Mouse (Mus musculus): ENCODE results near the gene Zswim8.

The Zswim8 gene

DNA sequence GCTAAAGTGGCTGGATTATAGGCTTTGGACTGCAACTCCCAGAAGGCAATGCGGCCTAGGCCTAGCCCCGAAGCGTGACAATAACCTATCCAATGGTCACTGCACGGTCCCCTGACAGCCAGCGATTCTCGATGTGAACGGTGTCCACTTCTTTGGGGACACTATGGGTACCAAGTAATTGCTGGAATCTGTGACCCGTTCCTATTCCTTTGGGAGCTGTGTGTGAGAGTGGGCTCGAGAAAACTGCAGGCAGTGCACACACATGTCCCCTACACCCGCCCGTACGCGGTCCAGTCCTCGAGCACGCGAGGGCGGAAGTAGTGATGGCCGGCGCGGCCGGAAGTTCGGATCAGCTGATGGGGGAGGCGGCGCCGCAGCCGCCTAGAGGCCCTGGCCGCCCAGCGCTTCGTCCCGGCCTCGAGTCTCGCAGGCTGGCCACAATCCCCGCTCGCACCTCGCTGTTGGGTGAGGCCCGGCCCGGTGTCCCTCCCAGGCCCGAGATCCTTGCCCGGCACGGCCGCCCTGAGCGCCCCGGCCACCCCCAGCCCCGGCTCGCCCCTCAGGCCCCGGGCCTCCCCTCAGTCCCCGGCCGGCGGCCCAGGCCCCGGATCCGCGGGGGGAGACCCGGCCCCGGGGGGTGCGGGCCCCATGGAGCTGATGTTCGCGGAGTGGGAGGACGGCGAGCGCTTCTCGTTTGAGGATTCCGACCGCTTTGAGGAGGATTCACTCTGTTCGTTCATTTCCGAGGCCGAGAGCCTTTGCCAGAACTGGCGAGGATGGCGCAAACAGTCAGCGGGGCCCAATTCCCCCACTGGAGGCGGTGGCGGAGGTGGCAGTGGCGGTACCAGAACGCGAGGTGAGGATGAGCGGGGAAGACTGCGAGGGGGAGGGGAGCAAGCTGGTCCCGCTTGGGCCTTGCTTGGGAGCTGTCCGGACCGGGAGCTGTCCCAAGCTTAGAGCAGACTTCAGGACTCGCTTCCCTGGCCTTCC is at the start of gene Zswim8:
Gene Zswim8 (plus strand): TSS at position 352 of the 990 bp plus-strand sequence.
- peak; percentile 88 for DNase-seq (ENCODE audit: low read depth, low spot score)

DNA sequence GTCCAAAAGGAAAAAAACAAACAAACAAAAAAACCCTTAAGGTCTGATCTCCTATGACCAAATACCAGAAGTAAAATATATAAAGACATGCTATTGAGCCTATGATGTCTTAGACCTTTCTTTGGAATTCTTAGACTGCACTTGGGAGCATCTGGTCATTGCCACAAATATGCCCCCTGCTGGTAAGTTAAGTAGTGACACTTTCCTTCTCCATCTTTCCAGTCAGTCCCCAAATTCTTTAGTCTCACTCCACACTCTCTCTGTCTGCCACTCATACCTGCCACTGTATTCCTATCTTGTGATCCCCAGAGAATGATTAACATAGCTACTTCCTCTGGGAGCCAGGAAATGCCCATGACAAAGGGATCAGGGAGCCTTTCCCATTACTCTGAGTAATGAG is 49.0 kb upstream of the Zswim8 start:
- DNase-seq (ENCODE audit: low read depth, low spot score) = peak; percentile 56

DNA sequence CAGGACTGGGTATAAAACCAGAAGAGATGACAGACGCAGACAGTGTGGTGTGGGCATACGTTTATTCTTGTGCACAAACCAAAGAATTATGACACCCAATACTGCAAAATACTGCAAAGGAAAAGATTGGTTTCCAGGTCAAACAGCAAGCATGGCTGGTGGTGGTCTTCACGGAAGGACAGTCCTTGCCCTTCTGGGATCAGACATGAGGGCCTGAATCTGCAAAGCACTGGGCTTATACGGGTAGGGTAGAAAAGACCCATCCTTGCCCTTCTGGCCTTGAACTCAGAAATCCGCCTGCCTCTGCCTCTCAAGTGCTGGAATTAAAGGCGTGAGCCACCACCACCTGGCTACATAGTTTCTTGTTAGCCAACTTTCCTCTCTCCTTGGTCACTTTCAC is 48.5 kb upstream of the Zswim8 start:
- DNase-seq (ENCODE audit: low read depth, low spot score) = no peak

DNA sequence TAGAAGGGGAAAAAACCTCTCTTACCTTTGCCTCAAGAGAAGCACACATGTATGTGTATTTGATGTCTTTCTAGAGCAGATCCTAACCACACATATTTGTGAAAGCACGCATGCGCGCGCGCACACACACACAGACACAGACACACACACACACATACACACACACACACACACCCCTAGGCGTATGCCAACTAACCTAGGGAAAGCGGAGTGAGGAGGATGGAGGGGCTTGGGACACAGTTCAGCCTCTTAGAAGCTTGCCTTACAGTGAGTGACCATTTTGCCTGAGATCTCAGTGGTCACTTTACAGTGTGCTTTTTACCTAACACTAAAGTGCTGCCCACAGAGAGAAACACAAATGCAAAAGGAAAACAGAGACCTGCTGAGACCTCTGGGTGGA is 47.7 kb upstream of the Zswim8 start:
- no peak for DNase-seq (ENCODE audit: low read depth, low spot score)

DNA sequence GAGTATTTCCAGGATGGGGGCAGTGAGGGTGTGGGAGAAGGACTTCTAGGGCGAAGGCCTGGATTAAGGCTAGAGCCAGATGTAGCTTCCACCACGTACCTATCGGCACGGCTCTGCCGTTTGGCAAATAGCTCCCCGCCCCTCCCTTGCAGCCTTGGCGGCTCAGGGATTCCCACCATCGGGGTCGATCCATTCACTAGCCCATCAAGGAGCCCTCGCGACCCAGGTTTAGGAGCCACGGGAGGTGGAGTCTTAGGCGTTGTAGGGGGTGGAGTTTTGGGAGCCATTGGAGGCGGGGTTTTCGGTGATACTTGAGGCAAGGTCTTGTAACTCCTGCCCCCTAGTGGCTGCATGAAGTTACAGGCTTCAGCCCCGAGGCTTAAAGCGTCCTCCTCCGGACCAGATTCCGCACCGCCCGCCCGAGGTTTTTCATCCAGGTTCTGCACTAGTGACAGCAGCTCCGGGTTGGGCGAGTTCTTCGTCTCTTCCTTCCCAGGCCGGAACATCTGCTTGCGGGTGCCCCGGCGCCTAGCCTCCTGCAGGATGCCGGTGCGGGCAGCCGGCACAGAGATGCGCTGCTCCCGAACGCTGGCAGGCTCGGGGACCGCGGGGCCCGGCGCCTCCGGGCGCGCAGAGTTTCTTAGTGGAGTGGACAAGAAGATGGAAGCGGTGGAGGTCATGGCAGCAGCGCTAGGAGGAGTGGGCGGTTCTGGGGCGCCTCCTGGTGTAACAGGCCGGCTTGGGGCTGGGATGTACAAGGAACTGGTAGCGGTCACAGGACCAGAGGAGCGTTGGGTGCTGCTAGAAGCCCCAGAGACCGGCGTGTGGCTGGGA is 46.3 kb upstream of the Zswim8 start:
- peak; percentile 98 for DNase-seq (ENCODE audit: low read depth, low spot score)

DNA sequence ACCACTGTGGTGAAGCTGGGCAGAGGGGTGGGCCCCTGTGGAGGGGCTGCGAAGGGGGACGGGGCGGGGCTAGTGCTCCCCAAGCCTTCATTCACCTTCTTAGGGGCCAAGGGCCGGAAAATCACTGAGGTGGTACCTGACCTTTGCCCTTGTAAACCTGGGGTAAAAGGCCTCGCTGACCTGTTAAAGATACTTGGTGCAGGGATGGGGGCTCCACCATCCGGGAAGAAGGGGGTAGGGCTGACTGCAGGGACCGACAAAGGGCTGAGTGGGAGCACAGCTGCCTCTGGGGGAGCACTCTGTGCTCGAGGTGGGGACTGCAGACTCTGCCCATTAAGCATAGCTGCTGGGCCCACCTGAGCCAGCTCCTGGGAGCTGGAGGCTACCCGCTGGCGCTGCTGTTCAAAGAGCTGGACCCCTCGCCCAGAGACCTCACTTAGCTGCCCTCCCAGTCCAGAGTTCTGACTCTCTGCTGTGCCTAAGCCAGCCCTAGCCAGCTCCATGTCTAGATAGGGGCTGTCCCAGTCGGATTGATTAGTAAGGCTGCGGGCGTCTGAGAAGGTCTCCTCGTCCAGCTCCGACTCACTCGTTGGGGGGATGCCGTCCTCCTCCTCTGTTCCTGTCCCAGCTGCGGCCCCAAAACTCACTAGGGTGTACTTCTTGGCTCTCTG is 45.6 kb upstream of the Zswim8 start:
- peak; percentile 19 for DNase-seq (ENCODE audit: low read depth, low spot score)

DNA sequence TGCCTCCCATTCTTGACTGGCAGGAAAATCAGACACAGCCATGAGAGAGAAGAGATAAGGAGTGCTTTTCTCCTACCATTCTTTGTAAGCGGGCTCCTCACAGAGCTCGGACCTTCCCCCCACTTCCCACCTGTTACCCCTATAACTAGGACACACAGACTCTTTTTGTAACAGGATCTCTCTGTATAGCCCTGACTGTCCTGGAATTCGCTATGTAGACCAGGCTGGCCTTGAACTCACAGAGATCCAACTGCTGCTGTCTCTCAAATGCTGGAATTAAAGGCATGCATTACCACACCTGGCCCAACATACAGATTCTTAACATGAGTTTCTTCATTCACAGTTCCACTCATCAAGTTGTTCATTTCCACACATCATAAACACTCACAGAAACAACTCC is 44.6 kb upstream of the Zswim8 start:
- DNase-seq (ENCODE audit: low read depth, low spot score) = no peak

DNA sequence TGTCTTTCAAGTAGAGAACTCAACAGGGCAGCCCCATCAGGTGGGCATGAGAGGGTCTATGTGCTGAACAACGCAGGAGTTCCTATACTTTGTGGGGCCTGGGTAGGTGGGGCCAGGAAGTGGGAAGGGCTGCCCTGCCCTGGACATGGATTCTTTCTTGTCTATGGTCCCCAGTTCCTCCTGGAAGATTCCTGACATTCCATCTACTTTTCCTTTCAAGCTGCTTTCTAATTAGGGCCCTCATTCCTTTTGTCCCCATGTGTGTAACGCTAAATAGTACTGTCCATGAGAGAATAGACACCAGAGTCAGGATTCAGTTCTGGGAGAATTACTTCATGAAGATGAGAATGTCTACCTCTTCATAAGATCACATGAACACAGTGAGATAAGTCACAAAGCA is 43.8 kb upstream of the Zswim8 start:
- no peak for DNase-seq (ENCODE audit: low read depth, low spot score)

DNA sequence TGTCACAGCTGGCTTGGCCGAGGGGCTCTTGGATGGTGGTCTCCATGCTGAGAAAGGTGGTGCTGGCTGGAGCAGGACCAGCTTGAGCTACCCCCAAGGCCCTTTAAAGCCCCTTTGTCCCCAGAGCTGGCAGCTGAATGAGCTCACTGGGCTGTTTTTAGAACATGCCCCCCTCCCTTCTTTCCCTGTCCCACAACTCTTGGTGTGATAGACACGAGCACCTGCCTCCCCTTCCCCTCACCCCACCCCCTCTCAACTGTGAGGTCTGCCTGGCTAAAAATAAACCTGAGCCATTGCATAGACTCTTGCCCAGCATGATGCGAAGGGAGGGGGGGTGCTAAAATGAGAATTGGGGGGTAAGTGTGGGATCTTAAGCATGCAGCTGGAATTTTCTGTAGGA is 42.9 kb upstream of the Zswim8 start:
- DNase-seq (ENCODE audit: low read depth, low spot score) = peak; percentile 16

DNA sequence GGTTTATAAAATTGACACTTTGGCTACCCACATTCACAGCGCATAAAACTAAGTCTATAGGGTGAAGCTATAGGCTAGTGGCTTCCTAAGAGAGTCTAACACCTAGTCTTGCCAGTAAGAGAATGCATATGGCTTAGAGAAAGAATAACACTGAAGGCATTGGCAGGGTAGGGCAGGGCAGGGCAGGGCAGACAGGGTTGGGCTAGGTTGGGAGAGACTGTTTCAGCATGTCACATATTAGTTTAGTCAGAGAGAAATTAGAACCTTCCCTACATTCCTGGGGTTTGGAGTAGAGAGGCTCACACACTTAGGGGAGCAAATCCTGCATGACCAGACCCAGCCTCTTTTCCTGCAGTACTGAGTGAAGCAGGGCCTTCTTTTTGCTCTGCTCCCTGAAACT is 39.9 kb upstream of the Zswim8 start:
- DNase-seq (ENCODE audit: low read depth, low spot score) = no peak

DNA sequence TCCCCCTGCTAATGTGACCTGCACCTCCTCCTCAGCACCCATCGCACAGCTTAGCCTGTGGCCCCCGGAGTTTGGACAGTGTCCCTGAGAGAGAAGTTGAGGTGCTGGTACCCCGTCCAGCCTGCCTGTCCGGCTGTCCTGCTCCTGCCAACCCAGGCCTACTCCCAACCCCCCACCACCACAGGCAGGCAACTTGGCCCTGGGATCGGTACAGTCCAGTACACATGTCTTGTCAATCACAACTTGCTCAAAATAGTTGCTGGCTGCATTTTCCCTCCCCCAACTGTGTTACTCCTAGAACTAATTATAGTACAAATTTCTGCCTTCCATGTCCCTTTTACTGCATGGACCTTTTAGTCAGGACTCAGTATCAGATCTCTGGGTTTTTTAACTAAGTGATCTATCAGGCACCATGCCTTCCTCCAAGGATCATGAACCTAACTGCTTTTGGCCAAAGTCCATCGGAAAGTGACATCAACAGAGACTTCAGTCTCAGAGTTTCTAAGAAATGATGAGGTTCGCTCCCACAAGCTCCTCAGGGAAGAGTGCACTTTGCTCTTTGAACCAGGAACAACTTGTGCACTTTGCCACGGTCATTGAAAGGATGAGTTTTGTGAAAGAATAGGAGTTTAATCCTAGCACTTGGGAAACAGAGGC is 39.1 kb upstream of the Zswim8 start, which contains the start of gene Synpo2l:
Gene Synpo2l (minus strand): TSS at position 201 of the 657 bp plus-strand sequence.
- DNase-seq (ENCODE audit: low read depth, low spot score) = no peak

DNA sequence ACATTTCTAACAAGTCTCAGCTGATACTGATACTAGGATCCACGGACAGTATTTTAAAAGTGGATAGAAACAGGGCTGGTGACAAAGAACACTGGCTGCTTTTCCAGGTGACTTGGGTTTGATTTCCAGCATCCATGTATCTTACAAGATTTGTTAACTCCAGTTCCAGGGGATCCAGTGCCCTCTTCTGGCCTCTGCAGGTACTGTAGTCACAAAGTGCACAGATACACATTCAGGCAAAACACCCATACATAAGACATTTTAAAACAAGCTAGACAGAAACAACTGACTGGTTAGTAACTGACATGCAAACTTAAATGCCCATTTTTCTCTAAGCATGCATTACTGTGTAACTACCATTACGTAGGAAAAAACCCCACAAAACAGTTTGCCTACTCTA is 34.4 kb upstream of the Zswim8 start:
- peak; percentile 37 for DNase-seq (ENCODE audit: low read depth, low spot score)

DNA sequence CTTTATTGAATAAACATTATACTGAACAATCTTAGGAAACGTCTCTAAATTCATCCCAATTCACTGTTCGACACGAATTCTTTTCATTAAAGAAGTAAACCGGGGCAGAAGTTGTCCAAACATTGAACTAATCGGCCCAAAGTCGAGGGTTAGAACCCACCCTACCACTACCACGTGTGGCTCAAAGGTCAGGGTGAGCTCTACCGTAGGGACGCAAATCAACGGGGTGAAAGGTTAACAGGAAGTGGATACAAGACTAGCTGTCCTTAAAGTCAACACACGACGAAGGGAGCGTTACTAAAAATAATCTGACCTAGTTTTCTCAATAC is 33.7 kb upstream of the Zswim8 start:
- no peak for DNase-seq (ENCODE audit: low read depth, low spot score)

DNA sequence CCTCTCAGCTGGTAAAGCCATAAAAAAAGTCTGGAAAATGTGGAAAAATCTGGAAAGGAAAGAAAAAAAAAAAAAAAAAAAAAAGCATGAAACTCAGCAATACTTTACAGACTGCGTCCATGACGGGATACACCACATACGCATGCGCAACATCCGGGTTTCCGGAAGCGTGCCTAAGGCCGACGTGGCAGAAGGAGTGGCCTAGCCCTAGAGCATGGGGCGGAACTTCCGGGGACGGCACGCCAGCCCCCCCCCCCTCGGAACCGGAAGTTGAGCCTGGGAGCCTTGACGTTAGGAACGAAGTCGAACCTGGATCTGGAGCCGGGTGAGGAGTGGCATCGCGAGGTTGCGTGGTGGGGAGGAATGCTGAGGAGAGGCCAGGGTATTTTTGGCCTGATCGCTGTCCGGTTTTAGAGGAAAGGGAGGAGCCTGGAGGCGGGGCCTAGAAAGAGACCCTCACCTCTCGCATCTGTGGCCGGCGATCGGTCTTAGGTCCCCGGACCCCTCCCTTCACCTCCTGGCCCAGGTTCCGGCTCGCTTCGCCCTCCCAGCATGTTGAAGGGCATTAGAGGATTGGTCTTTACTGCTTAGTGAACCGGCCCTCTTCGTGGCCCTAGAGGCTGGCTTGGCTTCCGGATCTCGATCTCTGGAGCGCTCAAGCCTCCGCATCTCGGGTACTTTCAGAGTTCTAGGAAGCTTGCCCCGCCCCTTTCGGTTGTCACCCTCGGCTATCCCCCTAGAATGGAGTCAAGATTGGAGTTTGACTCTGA is 33.1 kb upstream of the Zswim8 start, which contains the start of gene Sec24c:
Gene Sec24c (plus strand): TSS at position 245 of the 770 bp plus-strand sequence.
- DNase-seq (ENCODE audit: low read depth, low spot score) = peak; percentile 99

DNA sequence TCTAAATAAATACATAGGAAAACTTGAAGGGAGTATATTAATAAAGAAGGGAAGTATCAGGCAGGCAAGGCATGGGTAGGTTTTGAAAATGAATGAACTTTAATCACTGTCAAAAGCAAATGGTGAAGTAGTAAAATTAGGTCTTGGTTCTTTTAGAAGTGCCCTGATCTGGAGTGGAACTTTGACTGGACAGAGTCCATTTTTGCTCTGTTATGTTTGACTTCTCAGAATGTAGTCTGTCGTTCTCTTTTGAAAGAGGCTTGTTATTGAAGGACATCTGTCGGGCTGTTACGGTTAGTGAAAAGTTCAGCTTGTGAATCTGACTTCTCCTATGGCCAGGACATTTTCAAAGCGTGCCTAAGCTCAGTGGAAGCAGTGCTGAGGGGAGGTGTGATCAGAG is 29.4 kb upstream of the Zswim8 start:
- no peak for DNase-seq (ENCODE audit: low read depth, low spot score)

DNA sequence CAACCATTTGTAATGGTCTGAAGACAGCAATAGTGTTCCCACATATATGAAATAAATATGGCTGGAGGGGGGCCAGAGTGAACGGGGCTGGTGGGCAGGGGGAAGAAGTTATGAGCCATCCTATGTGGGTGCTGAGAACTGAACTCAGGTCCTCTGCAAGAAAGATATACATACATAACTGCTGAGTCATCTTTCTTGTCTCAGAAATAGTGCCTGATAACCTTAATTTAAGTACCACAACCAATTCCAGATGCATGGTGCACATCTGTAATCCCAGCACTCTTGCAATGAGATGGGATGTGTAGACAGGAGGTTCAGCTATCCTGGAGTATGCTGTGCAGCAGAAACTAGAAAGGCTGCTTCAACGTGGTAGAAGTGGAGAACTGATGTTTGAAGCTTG is 25.6 kb upstream of the Zswim8 start:
- no peak for DNase-seq (ENCODE audit: low read depth, low spot score)

DNA sequence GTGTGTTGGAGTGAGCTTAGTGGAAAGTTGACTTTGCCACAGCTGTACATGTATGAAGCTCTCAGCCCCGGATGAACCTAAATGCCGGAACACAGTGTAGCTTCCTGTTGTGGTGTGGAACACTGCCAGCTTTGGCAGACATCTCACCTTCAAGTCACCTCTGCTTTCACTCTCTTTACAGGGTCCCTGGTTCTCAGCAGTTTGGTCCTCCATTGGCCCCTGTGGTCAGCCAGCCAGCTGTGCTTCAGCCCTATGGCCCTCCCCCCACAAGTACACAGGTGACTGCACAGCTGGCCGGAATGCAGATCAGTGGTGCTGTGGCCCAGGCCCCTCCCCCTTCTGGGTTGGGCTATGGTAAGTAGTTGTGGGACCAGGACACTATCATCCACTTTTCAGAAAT is 24.9 kb upstream of the Zswim8 start:
- DNase-seq (ENCODE audit: low read depth, low spot score) = no peak

DNA sequence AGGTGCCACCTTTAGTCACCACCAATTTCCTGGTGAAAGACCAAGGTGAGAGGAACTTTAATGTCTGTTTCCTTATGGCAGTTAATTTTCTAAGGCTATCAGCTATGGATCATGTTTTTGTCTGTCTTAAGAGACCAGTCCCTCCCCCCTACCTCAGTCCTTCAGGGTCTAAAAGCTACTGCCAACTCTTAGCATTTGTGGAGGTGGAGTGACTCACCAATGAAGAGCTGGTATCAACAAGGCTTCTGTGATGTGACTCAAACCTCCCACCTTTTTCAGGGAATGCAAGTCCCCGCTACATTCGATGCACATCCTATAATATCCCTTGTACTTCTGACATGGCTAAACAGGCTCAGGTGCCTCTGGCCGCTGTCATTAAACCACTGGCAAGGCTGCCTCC is 20.8 kb upstream of the Zswim8 start:
- no peak for DNase-seq (ENCODE audit: low read depth, low spot score)

DNA sequence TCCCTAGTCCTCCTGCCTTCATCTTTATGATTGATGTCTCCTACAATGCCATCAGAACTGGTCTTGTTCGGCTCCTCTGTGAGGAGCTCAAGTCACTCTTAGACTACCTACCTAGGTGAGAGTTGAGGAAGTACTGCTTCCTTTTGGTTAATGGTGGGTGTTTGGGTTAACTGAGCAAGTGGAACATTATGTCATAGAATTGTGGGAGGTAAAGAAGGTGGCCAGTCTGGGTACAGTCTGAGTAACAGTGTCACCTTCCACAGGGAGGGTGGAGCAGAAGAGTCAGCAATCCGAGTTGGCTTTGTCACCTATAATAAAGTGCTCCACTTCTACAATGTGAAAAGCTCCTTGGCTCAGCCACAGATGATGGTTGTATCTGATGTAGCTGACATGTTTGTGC is 18.3 kb upstream of the Zswim8 start:
- DNase-seq (ENCODE audit: low read depth, low spot score) = no peak

DNA sequence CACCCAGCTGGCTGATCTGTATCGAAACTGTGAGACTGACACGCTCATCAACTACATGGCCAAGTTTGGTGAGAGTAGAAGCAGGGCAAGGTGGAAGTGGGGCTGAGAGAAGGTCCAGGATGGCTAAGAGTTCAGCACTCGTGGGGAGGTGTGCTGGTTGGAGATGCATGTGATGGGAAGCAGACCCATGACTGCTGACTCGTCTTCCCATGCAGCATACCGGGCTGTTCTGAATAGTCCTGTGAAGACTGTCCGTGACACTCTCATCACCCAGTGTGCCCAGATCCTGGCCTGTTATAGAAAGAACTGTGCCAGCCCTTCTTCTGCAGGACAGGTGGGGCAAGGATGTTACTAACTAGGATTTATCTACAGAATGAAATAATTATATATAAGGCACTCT is 15.6 kb upstream of the Zswim8 start:
- DNase-seq (ENCODE audit: low read depth, low spot score) = no peak
